Mouse (Mus musculus) midbrain, embryonic 12.5 days (tissue): ENCODE results near the gene Alpk1. TPM values are rescaled to one million over a fixed set of nuclear protein-coding genes. Genes with fewer than 3 reads are reported as not detected.

Source experiments
- ATAC-seq: fragments of 200-750 bp; cut with Nextera tagmentation; 2 replicates; pipeline ENCODE4 v1.8.0; 2017; ENCODE audit warnings: low read depth, moderate TSS enrichment, moderate library complexity; ENCODE audit not compliant: low FRiP score
- H3K27ac ChIP-seq: fragments of 300-500 bp; sonication (generic); replicated peaks from 2 replicates; pipeline ENCODE4 v1.5.1; 2016; ENCODE audit warnings: mild to moderate bottlenecking
- H3K27me3 ChIP-seq: fragments of 300-500 bp; sonication (generic); 2 replicates; pipeline ENCODE4 v1.6.1; 2016; ENCODE audit warnings: mild to moderate bottlenecking
- H3K36me3 ChIP-seq: fragments of 300-500 bp; sonication (generic); 2 replicates; pipeline ENCODE4 v1.6.1; 2016
- H3K4me1 ChIP-seq: fragments of 300-500 bp; sonication (generic); 2 replicates; pipeline ENCODE4 v1.6.1; 2016
- H3K4me2 ChIP-seq: fragments of 300-500 bp; sonication (generic); replicated peaks from 2 replicates; pipeline ENCODE4 v1.6.1; 2016; ENCODE audit warnings: mild to moderate bottlenecking, moderate library complexity
- H3K4me3 ChIP-seq: fragments of 300-500 bp; sonication (generic); 2 replicates; pipeline ENCODE4 v1.5.1; 2016; ENCODE audit warnings: mild to moderate bottlenecking
- H3K9ac ChIP-seq: fragments of 300-500 bp; sonication (generic); replicated peaks from 2 replicates; pipeline ENCODE4 v1.6.1; 2016; ENCODE audit warnings: mild to moderate bottlenecking, moderate library complexity
- H3K9me3 ChIP-seq: fragments of 300-500 bp; sonication (generic); 2 replicates; pipeline ENCODE4 v1.6.1; 2016; ENCODE audit warnings: mild to moderate bottlenecking
- WGBS: fragments of 180-500 bp; shearing (Covaris S2); methylation state at CpG from one replicate; pipeline ENCODE4 v1.1.7; 2016; 5-methylcytosine and 5-hydroxymethylcytosine counted together
- polyA plus RNA-seq: library from polyadenylated mRNA; unstranded; fragments of >200 nt; fragmentation: Nextera tagmentation; extraction: Ambion mirVana; gene quantifications from 2 replicates; pipeline ENCODE4 v1.2.1, GENCODE M21; 2016

Gene Alpk1
- polyA plus RNA-seq, 1 experiment from 2014 or later = 1.0 TPM

- WGBS = 70% methylated on average over 12 of the region's 12 CpGs
- no peaks in the 10 kb centered on the region for H3K27me3 ChIP-seq
- ATAC-seq = no peak
- H3K9ac ChIP-seq = no peak overlapping the region
- H3K4me2 ChIP-seq = no peak overlapping the region
- H3K27ac ChIP-seq = no peak overlapping the region
- H3K4me3 ChIP-seq = no peak overlapping the region
- H3K9me3 ChIP-seq = no peaks in the 10 kb centered on the region
- no peaks in the 10 kb centered on the region; the same call in 1 of the 2 replicates for H3K4me1 ChIP-seq
- peaks cover 36% of the 10 kb centered on the region for H3K36me3 ChIP-seq
These were observed 24.7 kb upstream of the Alpk1 start for GRCm38 (mm10) chr3:127805071-127805470.

DNA sequence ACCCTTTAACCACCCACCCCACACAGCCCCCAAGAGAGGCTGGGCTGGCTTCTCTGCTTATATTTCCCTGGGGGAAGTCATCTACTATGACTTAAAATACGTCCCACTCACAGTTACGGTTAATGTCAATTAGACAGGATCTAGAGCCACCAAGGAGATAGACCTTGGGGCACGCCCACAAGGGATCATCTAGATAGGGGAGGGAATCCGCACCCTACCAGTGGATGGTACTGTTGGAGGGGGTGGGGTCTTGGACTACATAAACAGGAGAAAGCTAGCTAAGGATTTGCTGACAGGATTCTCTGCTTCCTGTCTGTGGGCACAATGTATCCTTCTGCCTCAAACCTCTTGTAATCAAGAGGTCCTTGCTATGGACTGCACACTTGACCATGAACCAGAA is 24.1 kb upstream of the Alpk1 start:
- 90% methylated on average over 4 of the region's 4 CpGs for WGBS
- H3K4me1 ChIP-seq = no peaks in the 10 kb centered on the region; the same call in 1 of the 2 replicates
- no peak overlapping the region for H3K4me2 ChIP-seq
- peaks cover 30% of the 10 kb centered on the region for H3K36me3 ChIP-seq
- no peak overlapping the region for H3K4me3 ChIP-seq
- no peak overlapping the region for H3K27ac ChIP-seq
- ATAC-seq = no peak
- H3K9ac ChIP-seq = no peak overlapping the region
- no peaks in the 10 kb centered on the region for H3K27me3 ChIP-seq
- no peaks in the 10 kb centered on the region for H3K9me3 ChIP-seq

GRCm38 (mm10) chr3:127802814-127803213 is 22.5 kb upstream of the Alpk1 start:
- Histone ChIP-seq H3K4me2 (no peak overlapping the region), H3K9ac (no peak overlapping the region), H3K27ac (no peak overlapping the region), H3K4me3 (no peak overlapping the region), H3K4me1 (no peaks in the 10 kb centered on the region; the same call in 1 of the 2 replicates), H3K27me3 (no peaks in the 10 kb centered on the region), H3K9me3 (no peaks in the 10 kb centered on the region), H3K36me3 (peaks cover 16% of the 10 kb centered on the region)
- WGBS = 47% methylated on average over 8 of the region's 8 CpGs
- ATAC-seq = no peak

- ATAC-seq = no peak
- Histone ChIP-seq H3K9ac (no peak overlapping the region), H3K4me3 (no peak overlapping the region), H3K4me1 (no peaks in the 10 kb centered on the region), H3K4me2 (no peak overlapping the region), H3K9me3 (no peaks in the 10 kb centered on the region), H3K36me3 (peaks cover 5% of the 10 kb centered on the region), H3K27ac (no peak overlapping the region), H3K27me3 (no peaks in the 10 kb centered on the region)
- WGBS = 95% methylated on average over 8 of the region's 8 CpGs
These were observed 20.8 kb upstream of the Alpk1 start for GRCm38 (mm10) chr3:127801162-127801561.

- ATAC-seq = no peak
- Histone ChIP-seq H3K4me1 (peaks cover 2% of the 10 kb centered on the region), H3K27me3 (peaks cover 13% of the 10 kb centered on the region), H3K36me3 (no peaks in the 10 kb centered on the region), H3K9me3 (no peaks in the 10 kb centered on the region), H3K4me2 (no peak overlapping the region), H3K9ac (no peak overlapping the region), H3K27ac (no peak overlapping the region), H3K4me3 (no peak overlapping the region)
- 97% methylated on average over 7 of the region's 7 CpGs for WGBS
These were observed 15.9 kb upstream of the Alpk1 start for GRCm38 (mm10) chr3:127796271-127796670.

GRCm38 (mm10) chr3:127795762-127796161 is 15.4 kb upstream of the Alpk1 start:
- no peak for ATAC-seq

GRCm38 (mm10) chr3:127793022-127793421 is 12.7 kb upstream of the Alpk1 start:
- ATAC-seq = no peak
- Histone ChIP-seq H3K27me3 (peaks cover 42% of the 10 kb centered on the region), H3K27ac (no peak overlapping the region), H3K9ac (no peak overlapping the region), H3K36me3 (no peaks in the 10 kb centered on the region), H3K4me2 (no peak overlapping the region), H3K9me3 (no peaks in the 10 kb centered on the region), H3K4me3 (no peak overlapping the region), H3K4me1 (peaks cover 16% of the 10 kb centered on the region)
- 67% methylated on average over 7 of the region's 7 CpGs for WGBS

More at GRCm38 (mm10) chr3:127795762-127796161, 15.4 kb upstream of the Alpk1 start:
- 96% methylated on average over 3 of the region's 3 CpGs for WGBS
- no peak overlapping the region for H3K4me3 ChIP-seq
- no peaks in the 10 kb centered on the region for H3K36me3 ChIP-seq
- H3K27ac ChIP-seq = no peak overlapping the region
- no peak overlapping the region for H3K9ac ChIP-seq
- no peaks in the 10 kb centered on the region for H3K9me3 ChIP-seq
- no peak overlapping the region for H3K4me2 ChIP-seq
- H3K27me3 ChIP-seq = peaks cover 16% of the 10 kb centered on the region
- peaks cover 7% of the 10 kb centered on the region for H3K4me1 ChIP-seq

GRCm38 (mm10) chr3:127791595-127792561 is 11.6 kb upstream of the Alpk1 start:
- peaks cover 16% of the 10 kb centered on the region for H3K4me1 ChIP-seq
- H3K4me2 ChIP-seq = peak overlapping the region; percentile 78; the same call in 1 of the 2 replicates
- no peaks in the 10 kb centered on the region for H3K9me3 ChIP-seq
- peaks cover 52% of the 10 kb centered on the region for H3K27me3 ChIP-seq
- H3K36me3 ChIP-seq = no peaks in the 10 kb centered on the region
- no peak for ATAC-seq
- WGBS = 56% methylated on average over 4 of the region's 4 CpGs
- no peak overlapping the region for H3K27ac ChIP-seq
- peak overlapping the region; percentile 60; the same call in 1 of the 2 replicates for H3K4me3 ChIP-seq
- H3K9ac ChIP-seq = no peak overlapping the region

GRCm38 (mm10) chr3:127791056-127791483 is 10.7 kb upstream of the Alpk1 start:
- 2% methylated on average over 15 of the region's 15 CpGs for WGBS
- H3K4me1 ChIP-seq = peaks cover 16% of the 10 kb centered on the region
- H3K9ac ChIP-seq = no peak overlapping the region; the same call in 1 of the 2 replicates
- peak overlapping the region; percentile 60 for H3K4me3 ChIP-seq
- H3K4me2 ChIP-seq = peak overlapping the region; percentile 78
- no peak for ATAC-seq
- no peak overlapping the region for H3K27ac ChIP-seq
- peaks cover 58% of the 10 kb centered on the region for H3K27me3 ChIP-seq
- H3K9me3 ChIP-seq = no peaks in the 10 kb centered on the region
- H3K36me3 ChIP-seq = no peaks in the 10 kb centered on the region

DNA sequence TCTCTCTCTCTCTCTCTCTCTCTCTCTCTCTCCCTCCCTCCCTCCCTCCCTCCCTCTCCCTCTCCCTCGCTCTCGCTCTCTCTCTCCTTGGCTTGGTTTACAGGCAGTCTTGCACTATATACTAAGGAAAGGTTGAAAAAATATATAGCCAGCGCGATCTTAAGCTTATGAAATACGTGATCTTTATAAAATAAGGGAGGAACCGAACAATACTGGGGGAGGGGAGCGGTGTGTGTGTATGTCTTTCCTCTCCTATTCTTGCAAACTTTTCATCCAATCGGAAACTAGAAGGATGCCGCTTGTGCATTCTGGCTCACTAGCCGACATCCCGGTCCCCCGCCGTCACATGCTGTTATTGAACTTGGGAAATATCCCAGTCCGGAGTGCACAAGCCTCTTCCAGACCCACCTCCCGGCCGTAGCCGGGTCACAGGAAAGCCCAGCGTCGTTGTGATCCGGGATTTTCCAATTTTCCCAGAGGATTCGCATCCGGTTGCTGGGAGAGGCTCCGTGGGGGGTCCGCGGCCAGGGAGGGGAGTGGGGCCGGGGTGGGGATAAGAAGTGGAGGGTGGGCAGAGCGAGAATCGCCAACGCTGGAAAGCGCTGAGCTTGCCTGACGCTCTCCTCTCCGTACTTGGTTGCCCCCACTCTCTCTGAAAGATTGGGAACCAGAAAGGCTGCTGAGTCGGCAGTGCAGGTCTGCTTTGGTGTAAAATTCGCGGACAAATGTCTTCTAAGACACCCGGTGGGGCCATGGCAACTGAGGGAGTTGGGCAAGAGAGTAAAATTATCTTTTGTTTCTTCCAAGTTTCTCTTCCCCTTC is 10.1 kb upstream of the Alpk1 start:
- Histone ChIP-seq H3K36me3 (no peaks in the 10 kb centered on the region), H3K27ac (no peak overlapping the region), H3K9ac (peak overlapping the region; percentile 59), H3K27me3 (peaks cover 65% of the 10 kb centered on the region), H3K4me2 (peak overlapping the region; percentile 78), H3K4me1 (peaks cover 16% of the 10 kb centered on the region), H3K9me3 (no peaks in the 10 kb centered on the region), H3K4me3 (peak overlapping the region; percentile 60)
- peak; percentile 62 for ATAC-seq
- 0% methylated on average over 34 of the region's 36 CpGs for WGBS

DNA sequence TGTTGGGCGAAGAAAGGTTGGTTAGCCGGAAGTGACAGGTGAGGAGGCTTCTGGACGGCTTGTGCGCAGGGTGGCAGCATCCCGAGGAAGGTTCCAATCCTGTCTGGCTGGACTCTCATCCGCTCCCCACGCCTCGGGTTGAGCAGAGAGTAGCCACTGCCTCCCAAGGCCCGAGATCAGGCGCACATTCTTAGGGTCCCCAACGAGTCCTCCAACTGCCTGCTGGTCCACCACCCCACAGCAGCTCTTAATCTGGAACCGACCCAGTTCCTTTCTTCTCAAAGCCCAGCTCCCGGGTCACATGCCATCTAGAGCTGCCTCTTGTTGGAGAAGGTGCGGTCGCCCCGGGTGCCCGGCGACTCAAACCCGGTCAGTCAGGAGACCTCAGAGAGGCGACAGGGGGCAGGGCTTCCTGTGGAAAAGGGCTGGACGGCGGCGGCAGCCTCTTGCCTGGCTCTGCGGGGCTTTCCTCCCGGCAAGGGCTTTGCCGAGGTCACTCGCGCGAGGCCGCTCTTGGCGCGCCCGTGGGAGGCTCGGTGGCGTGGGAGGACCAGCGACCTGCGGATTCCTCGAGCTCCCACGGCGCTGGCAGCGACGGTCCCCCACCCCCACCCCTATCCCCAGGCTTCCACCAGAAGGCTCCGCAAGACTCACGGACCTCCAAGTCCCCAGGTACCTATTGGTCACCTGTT is 9.3 kb upstream of the Alpk1 start, which contains the start of gene Tifa:
Gene Tifa, plus strand, starts transcription at position 306 of the 692 bp plus-strand sequence.
- peak within 1 kb of the TSS; percentile 59 for H3K9ac ChIP-seq
- peaks cover 66% of the 10 kb centered on the region for H3K27me3 ChIP-seq
- H3K4me3 ChIP-seq = peak within 1 kb of the TSS; percentile 60
- 1% methylated on average over 44 of the region's 44 CpGs for WGBS
- no peak within 1 kb of the TSS for H3K27ac ChIP-seq
- peak; percentile 62 for ATAC-seq
- peak within 1 kb of the TSS; percentile 78 for H3K4me2 ChIP-seq
- peaks cover 16% of the 10 kb centered on the region for H3K4me1 ChIP-seq
- no peaks in the 10 kb centered on the region for H3K9me3 ChIP-seq
- H3K36me3 ChIP-seq = no peaks in the 10 kb centered on the region
